Mouse (Mus musculus): ENCODE results near the gene Eif4e3. TPM values are rescaled to one million over a fixed set of nuclear protein-coding genes. Genes with fewer than 3 reads are reported as not detected.

Gene Eif4e3
- total and polyA plus RNA-seq, 3 experiments: 9.8 to 16.3 (median 11.8) TPM

- Histone ChIP-seq H3K79me2 (replicated peaks; ENCODE audit: control insufficient read depth, extremely low read depth, insufficient read depth, poor library complexity, severe bottlenecking) (no peaks in the 10 kb centered on the region), H3K36me3 (replicated peaks in 1 of 2; ENCODE audit: control insufficient read depth in 1 of 2, insufficient read depth in 1 of 2, low read length in 1 of 2) (no peaks in the 10 kb centered on the region), H3K9me3 (replicated peaks; ENCODE audit: low read length) (no peaks in the 10 kb centered on the region), H3K27me3 (replicated peaks) (no peaks in the 10 kb centered on the region), H3K4me1 (ENCODE audit: control insufficient read depth in 1 of 2, insufficient read depth in 2 of 2) (no peaks in the 10 kb centered on the region; a peak in 1 of 4 replicates), H3K9ac (ENCODE audit: insufficient read depth, low read depth) (no peak overlapping the region), H3K27ac (ENCODE audit: insufficient read depth, low read depth) (no peak overlapping the region), H3K4me2 (ENCODE audit: insufficient read depth, low read depth, poor library complexity, severe bottlenecking) (no peak overlapping the region), H3K4me3 (replicated peaks in 1 of 3; ENCODE audit: low read depth in 2 of 3, low read length in 2 of 3, poor library complexity in 1 of 3) (no peak overlapping the region)
- no peak for DNase-seq (ENCODE audit: extremely low read depth)
- in situ Hi-C loops (cut with MboI; ENCODE audit: low pct_ligation_motif_present, low pct_unique_long_range_greater_than_20kb, low sequenced_read_pairs) (no loop called here), dilution Hi-C loops (cut with MboI; ENCODE audit: extremely low pct_ligation_motif_present, extremely low pct_unique_long_range_greater_than_20kb, low sequenced_read_pairs) (no loop called here)
- no peak for TF ChIP-seq TBP (conservative IDR thresholded peaks at IDR 0.05; ENCODE audit: low read depth, low read length)
- no peak for TF ChIP-seq ZKSCAN1 (IDR thresholded peaks at IDR 0.05; ENCODE audit: borderline replicate concordance, low read depth, low read length)
- TF ChIP-seq CHD1 (IDR thresholded peaks at IDR 0.05; ENCODE audit: low read depth, low read length): no peak
- TF ChIP-seq CHD2 (IDR thresholded peaks at IDR 0.05; ENCODE audit: low read length): no peak
Observed at GRCm38 (mm10) chr6:99602434-99602833, 64.1 kb downstream of the Eif4e3 start.

- in situ Hi-C loops (cut with MboI; ENCODE audit: low pct_ligation_motif_present, low pct_unique_long_range_greater_than_20kb, low sequenced_read_pairs) (no loop called here), dilution Hi-C loops (cut with MboI; ENCODE audit: extremely low pct_ligation_motif_present, extremely low pct_unique_long_range_greater_than_20kb, low sequenced_read_pairs) (no loop called here)
- H3K79me2 ChIP-seq (replicated peaks; ENCODE audit: control insufficient read depth, extremely low read depth, insufficient read depth, poor library complexity, severe bottlenecking): no peaks in the 10 kb centered on the region
- no peak for DNase-seq (ENCODE audit: extremely low read depth)
- H3K27ac ChIP-seq (ENCODE audit: insufficient read depth, low read depth): no peak overlapping the region
- no peak for TF ChIP-seq BHLHE40 (IDR thresholded peaks at IDR 0.05; ENCODE audit: low read depth, low read length)
- TF ChIP-seq KAT2A (IDR thresholded peaks at IDR 0.05; ENCODE audit: insufficient replicate concordance, low read length): no peak
- no peak for TF ChIP-seq USF2 (conservative IDR thresholded peaks at IDR 0.05; ENCODE audit: low read depth, low read length)
- TF ChIP-seq ELF1 (IDR thresholded peaks at IDR 0.05; ENCODE audit: low read depth, low read length): no peak
- TF ChIP-seq MYC (IDR thresholded peaks at IDR 0.05; ENCODE audit: low read depth, low read length): no peak
- TF ChIP-seq JUND (conservative IDR thresholded peaks at IDR 0.05; ENCODE audit: low read depth, low read length): no peak
- no peak for TF ChIP-seq JUN (IDR thresholded peaks at IDR 0.05; ENCODE audit: insufficient read depth, low read depth, low read length)
- no peak for TF ChIP-seq MAZ (IDR thresholded peaks at IDR 0.05; ENCODE audit: low read depth, low read length)
- no peak for TF ChIP-seq POLR2AphosphoS2 (IDR thresholded peaks at IDR 0.05; ENCODE audit: low read depth, low read length)
- no peak for TF ChIP-seq EP300 (IDR thresholded peaks at IDR 0.05; ENCODE audit: low read length)
- no peak for TF ChIP-seq CTCF (conservative IDR thresholded peaks at IDR 0.05 in 1 of 2, IDR thresholded peaks at IDR 0.05 in 1 of 2; ENCODE audit: low read depth in 2 of 2, low read length in 2 of 2)
- no peaks in the 10 kb centered on the region; a peak in 1 of 4 replicates for H3K4me1 ChIP-seq (ENCODE audit: control insufficient read depth in 1 of 2, insufficient read depth in 2 of 2)
- H3K36me3 ChIP-seq (replicated peaks in 1 of 2; ENCODE audit: control insufficient read depth in 1 of 2, insufficient read depth in 1 of 2, low read length in 1 of 2): no peaks in the 10 kb centered on the region
- no peaks in the 10 kb centered on the region for H3K27me3 ChIP-seq (replicated peaks)
- H3K9ac ChIP-seq (ENCODE audit: insufficient read depth, low read depth): no peak overlapping the region
- H3K9me3 ChIP-seq (replicated peaks; ENCODE audit: low read length): no peaks in the 10 kb centered on the region
- H3K4me3 ChIP-seq (replicated peaks in 1 of 3; ENCODE audit: low read depth in 2 of 3, low read length in 2 of 3, poor library complexity in 1 of 3): no peak overlapping the region
- H3K4me2 ChIP-seq (ENCODE audit: insufficient read depth, low read depth, poor library complexity, severe bottlenecking): no peak overlapping the region
Observed at GRCm38 (mm10) chr6:99600886-99601285, 65.7 kb downstream of the Eif4e3 start.
